Comparison of ENCODE assay signal across 11 mouse cellular contexts in genomic region chr4:140433744-140434542, GRCm38 (mm10).
DNase-seq lines count a peak whose midpoint lies in the region; ATAC-seq and TF ChIP-seq lines count a peak whose summit lies in the region.
"Had no signal": no experiment of that assay in that cellular context is flagged by ENCODE, and none has a peak within 500 bp of the region (broad histone marks: within the 10 kb centered on the region; RNA-seq: fewer than 3 reads in every experiment).

No protein-coding gene starts in this region.

- H3K4me2 ChIP-seq in kidney, embryonic 15.5 days = no peak overlapping the region
- H3K4me2 ChIP-seq in forebrain, embryonic 14.5 days (ENCODE audit: low read length) = no peak overlapping the region
- H3K4me2 ChIP-seq: limb, embryonic 13.5 days had no signal

- H3K4me3 ChIP-seq in kidney, embryonic 15.5 days (replicated peaks) = no peak overlapping the region
- H3K4me3 ChIP-seq in left cerebral cortex, adult 2 months = no peak overlapping the region
- H3K4me3 ChIP-seq in forebrain, embryonic 14.5 days (ENCODE audit: low read depth, low read length) = no peak overlapping the region
- H3K4me3 ChIP-seq: forebrain, embryonic 10.5 days; limb, embryonic 13.5 days had no signal

- TF ChIP-seq CTCF in left cerebral cortex, adult 2 months (IDR thresholded peaks at IDR 0.05) = no peak

- peaks cover 35% of the 10 kb centered on the region for H3K4me1 ChIP-seq in kidney, embryonic 15.5 days
- H3K4me1 ChIP-seq in forebrain, embryonic 14.5 days (ENCODE audit: control insufficient read depth, insufficient read depth, low read length) = no peaks in the 10 kb centered on the region
- H3K4me1 ChIP-seq: limb, embryonic 13.5 days had no signal

- no peaks in the 10 kb centered on the region for H3K9me3 ChIP-seq in kidney, embryonic 15.5 days (replicated peaks)
- H3K9me3 ChIP-seq in forebrain, embryonic 14.5 days (replicated peaks; ENCODE audit: control insufficient read depth, low read length) = no peaks in the 10 kb centered on the region
- H3K9me3 ChIP-seq: forebrain, embryonic 10.5 days; limb, embryonic 13.5 days had no signal

- H3K27ac ChIP-seq in kidney, embryonic 15.5 days = 0 out of 2 replicates have a peak overlapping the region, but pooled peaks have one; percentile 3
- H3K27ac ChIP-seq in left cerebral cortex, adult 2 months = no peak overlapping the region
- H3K27ac ChIP-seq in forebrain, embryonic 14.5 days (ENCODE audit: low read depth, low read length) = no peak overlapping the region
- H3K27ac ChIP-seq: forebrain, embryonic 10.5 days; limb, embryonic 13.5 days had no signal

- peak; percentile 14 for DNase-seq in kidney, adult 11 months
- no peak for DNase-seq in kidney, postnatal 25 days
- peak; percentile 23 for DNase-seq in heart, adult 8-10 months (ENCODE audit: low spot score)
- peak; percentile 61 for DNase-seq in lung, postnatal 36 days
- no peak for DNase-seq in left cerebral cortex, adult 2 months (ENCODE audit: extremely low spot score in 1 of 2, low spot score in 2 of 2)
- DNase-seq in forebrain, embryonic 14.5 days (ENCODE audit: low spot score) = no peak
- no peak for DNase-seq in cerebellum, adult 9-11 months
- DNase-seq: adrenal gland, postnatal 14 days had no signal

- no peak overlapping the region for H3K9ac ChIP-seq in kidney, embryonic 15.5 days
- H3K9ac ChIP-seq in forebrain, embryonic 14.5 days (ENCODE audit: low read length) = no peak overlapping the region
- H3K9ac ChIP-seq: limb, embryonic 13.5 days had no signal

- WGBS in kidney, embryonic 15.5 days = 55% methylated on average over 11 of the region's 11 CpGs
- 74% methylated on average over 11 of the region's 11 CpGs for WGBS in forebrain, embryonic 14.5 days

- no peaks in the 10 kb centered on the region for H3K36me3 ChIP-seq in kidney, embryonic 15.5 days
- H3K36me3 ChIP-seq in forebrain, embryonic 14.5 days (ENCODE audit: control insufficient read depth, insufficient read depth, low read length) = no peaks in the 10 kb centered on the region
- H3K36me3 ChIP-seq: forebrain, embryonic 10.5 days; limb, embryonic 13.5 days had no signal

- peak; percentile 49; the same call in 1 of the 2 replicates for ATAC-seq in kidney, embryonic 15.5 days (replicated peaks; ENCODE audit: low FRiP score)
- no peak for ATAC-seq in forebrain, embryonic 14.5 days

- H3K27me3 ChIP-seq in kidney, embryonic 15.5 days = peaks cover 21% of the 10 kb centered on the region
- no peaks in the 10 kb centered on the region for H3K27me3 ChIP-seq in forebrain, embryonic 14.5 days (replicated peaks; ENCODE audit: control insufficient read depth, insufficient read depth, low read length)
- H3K27me3 ChIP-seq: limb, embryonic 13.5 days had no signal

- intact Hi-C loops in left cerebral cortex, adult 2 months (cut with DNase I) = no loop called here

Comparison
In these comparisons a context has a peak if more than half of its experiments do, and no peak if none do; other contexts are left out.
1. DNase-seq: peak in kidney, adult 11 months (single experiment), heart, adult 8-10 months (single experiment) and lung, postnatal 36 days (single experiment); none in kidney, postnatal 25 days (0 of 2), left cerebral cortex, adult 2 months (0 of 2), forebrain, embryonic 14.5 days (single experiment) and cerebellum, adult 9-11 months (single experiment).